Mouse (Mus musculus) olfactory bulb, adult 2 months (tissue): Measurements from ENCODE around the gene Kif1b.

Source experiments
- CTCF ChIP-seq: fragments of 200-500 bp; IDR thresholded peaks from 2 replicates; pipeline ENCODE4 v1.5.1; 2012; ENCODE audit warnings: low read depth, mild to moderate bottlenecking, low read length, moderate library complexity; ENCODE audit not compliant: insufficient read depth
- POLR2A ChIP-seq: fragments of 200-500 bp; IDR thresholded peaks from 2 replicates; pipeline ENCODE4 v1.6.1; 2012; ENCODE audit warnings: mild to moderate bottlenecking, low read depth, low read length, moderate library complexity; ENCODE audit not compliant: insufficient read depth

DNA sequence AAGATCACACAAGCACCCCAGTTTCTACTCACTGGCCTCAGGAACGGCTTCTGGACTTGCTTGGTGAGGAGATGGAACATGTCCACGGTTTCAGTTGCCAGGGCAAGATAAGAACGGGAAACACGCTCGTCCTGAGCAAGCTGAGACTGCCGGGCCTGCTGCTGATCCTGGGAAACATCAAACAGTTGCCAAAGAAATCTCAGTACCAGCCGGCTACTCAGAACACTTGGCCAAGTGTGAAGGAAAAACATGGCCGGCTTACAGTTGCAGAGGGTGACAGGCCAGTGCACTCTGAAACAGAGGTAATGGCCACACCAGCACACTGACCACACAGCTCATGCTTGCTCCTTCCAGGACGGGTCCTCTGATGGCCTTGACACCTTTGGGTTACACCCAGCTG, 29.9 kb upstream of the Kif1b start:
- TF ChIP-seq CTCF, result no peak
- TF ChIP-seq POLR2A, result no peak
